Mouse (Mus musculus) ES-E14 (cell line): ENCODE results near the gene Hmgb1.
"Not testable (repeated sequence)": the region's sequence is repeated elsewhere in the genome, so short reads cannot be mapped to it uniquely, and the experiment has no call there.

ENCODE experiments used
- HCFC1 ChIP-seq: IDR thresholded peaks from 2 replicates; pipeline ENCODE4 v1.6.1; 2012; ENCODE audit warnings: low read length, inconsistent platforms, borderline replicate concordance; ENCODE audit not compliant: insufficient read depth
- MAFK ChIP-seq: IDR thresholded peaks from 2 replicates; pipeline ENCODE4 v1.6.1; 2014; ENCODE audit warnings: mild to moderate bottlenecking, low read depth, low read length, inconsistent platforms; ENCODE audit not compliant: insufficient read depth

- TF ChIP-seq MAFK, HCFC1: not testable (repeated sequence)
Observed at GRCm38 (mm10) chr5:149141155-149141554, 43.1 kb downstream of the Hmgb1 start.
